Mouse (Mus musculus): ENCODE results near the gene Sat2. TPM values are rescaled to one million over a fixed set of nuclear protein-coding genes. Genes with fewer than 3 reads are reported as not detected.
"Not testable (repeated sequence)": the region's sequence is repeated elsewhere in the genome, so short reads cannot be mapped to it uniquely, and the experiment has no call there.

Sat2 gene
- total RNA-seq, 2 experiments from 2014 or later: not detected

DNA sequence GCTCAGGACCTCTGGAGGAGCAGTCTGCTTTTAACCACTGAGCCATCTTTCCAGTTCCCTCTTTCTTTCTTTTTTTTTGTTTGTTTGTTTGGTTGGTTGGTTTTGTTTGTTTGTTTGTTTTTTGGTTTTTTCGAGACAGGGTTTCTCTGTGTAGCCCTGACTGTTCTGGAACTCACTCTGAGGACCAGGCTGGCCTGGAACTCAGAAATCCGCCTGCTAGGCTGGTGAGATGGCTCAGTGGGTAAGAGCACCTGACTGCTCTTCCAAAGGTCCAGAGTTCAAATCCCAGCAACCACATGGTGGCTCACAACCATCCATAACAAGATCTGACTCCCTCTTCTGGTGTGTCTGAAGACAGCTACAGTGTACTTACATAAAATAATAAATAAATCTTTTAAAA, 2.5 kb downstream of the Sat2 start:
- not testable (repeated sequence) for ATAC-seq (replicated peaks; ENCODE audit: low FRiP score, low TSS enrichment, poor library complexity, severe bottlenecking)

DNA sequence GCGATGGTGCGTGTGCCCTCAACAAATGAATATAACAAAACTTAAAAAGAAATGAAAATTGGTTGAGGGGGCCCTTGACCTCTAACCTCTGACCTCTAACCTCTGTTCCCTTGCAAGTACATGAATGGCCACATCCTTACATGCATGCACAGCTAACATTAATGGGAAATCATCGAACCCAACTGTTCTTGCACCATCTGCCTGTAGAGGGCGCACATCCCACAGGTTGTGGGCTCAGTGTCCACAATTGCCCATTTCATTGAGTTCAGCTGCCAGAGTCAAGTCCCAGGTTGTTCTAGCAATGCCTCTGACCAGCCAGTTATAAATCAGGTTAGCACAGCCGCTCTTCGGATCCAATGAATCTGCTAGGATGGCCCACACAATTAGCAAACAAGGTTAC, 6.5 kb downstream of the Sat2 start:
- ATAC-seq (replicated peaks; ENCODE audit: low FRiP score, low TSS enrichment, poor library complexity, severe bottlenecking): peak; percentile 51

DNA sequence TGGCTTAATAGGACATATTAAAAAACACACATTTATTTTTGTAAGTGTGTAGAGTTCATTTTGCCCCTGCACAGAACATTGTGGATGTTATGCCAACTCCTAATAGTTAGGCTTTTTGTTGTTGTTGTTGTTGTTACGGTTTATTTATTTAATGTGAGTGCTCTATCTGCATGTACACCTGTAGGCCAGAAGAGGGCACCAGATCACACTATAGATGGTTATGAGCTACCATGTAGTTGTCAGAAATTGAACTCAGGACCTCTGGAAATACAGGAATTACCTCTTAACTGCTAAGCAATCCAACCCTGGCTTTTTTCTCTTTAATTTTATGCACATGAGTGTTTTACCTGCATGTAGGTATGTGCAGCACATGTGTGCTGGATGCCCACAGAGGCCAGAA, 8.0 kb downstream of the Sat2 start:
- no peak for ATAC-seq (replicated peaks; ENCODE audit: low FRiP score, low TSS enrichment, poor library complexity, severe bottlenecking)

DNA sequence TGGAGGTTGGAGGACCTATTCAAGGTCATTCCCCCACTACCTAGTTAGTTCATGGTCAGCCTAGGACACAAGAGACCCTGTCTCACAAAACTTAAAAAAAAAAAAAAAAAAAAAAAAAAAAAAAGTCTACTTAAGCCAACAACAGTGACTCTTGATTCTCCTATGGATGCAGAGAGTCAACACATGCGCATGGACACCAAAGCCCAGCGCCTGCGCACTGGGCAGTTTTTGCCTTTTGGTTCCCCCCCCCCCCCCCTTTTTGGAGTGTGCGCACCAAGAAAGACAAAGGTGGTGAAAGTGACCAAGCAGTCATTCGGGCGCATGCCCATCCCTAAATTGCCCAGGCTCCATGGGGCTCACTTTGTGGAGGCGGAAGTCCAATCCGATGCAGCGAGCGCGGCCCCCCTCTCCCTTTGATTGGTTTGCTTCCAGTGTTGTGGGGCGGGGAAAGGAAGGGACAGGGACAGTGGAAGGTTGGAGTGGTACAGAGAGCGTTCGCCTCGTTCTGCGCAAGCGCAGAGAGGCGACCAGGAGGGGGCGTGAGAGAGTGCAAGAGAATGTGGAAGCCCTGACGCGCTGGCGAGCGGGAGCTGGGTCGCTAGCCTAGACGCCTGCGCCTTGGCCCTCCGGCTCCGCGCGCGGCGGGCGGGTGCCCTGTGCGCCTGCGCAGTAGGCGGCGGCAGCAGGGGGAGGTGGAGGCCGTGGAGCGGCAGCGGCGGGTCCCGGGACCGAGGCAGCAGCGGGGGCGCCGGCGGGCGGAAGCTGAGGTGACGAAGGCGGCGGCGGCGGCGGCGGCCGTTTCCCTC, 10.7 kb downstream of the Sat2 start, which contains the start of gene Fxr2:
Fxr2 (plus strand) TSS at position 707 of the 806 bp plus-strand sequence.
- ATAC-seq (replicated peaks; ENCODE audit: low FRiP score, low TSS enrichment, poor library complexity, severe bottlenecking): peak; percentile 97

DNA sequence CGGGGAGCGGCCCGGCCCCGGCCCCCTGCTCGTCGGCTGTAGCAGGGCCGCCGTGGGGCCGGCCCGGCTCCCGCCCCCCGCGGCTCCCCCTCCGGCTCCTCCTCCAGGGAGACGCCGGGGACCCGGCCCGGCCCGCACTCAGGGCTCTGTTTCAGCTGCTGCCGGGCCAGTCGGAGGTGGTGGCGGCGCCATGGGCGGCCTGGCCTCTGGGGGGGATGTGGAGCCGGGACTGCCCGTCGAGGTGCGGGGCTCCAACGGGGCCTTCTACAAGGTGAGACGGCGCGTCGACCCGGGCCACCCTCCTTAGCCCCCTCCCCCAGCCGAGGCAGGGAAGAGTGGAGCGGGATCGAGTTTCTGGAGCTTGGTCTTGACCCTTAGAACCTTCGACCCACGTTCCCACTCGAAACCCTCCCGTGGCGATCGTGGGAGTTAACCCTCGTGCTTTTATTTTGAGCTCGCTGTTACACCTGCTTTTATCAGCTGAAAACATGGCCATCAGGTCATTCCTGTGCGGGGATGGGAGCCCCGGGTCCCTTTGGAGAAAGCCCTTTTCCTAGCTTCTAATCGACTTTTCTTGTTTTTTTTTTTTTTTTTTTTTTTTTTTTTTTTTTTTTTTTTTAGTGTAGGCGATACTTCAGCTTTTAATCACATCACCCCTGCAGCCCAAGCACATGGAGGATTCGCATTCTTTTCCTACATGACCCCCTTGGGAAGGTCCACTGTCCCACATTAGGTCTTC, 11.5 kb downstream of the Sat2 start:
- ATAC-seq (replicated peaks; ENCODE audit: low FRiP score, low TSS enrichment, poor library complexity, severe bottlenecking): peak; percentile 16; the same call in 1 of the 2 replicates

DNA sequence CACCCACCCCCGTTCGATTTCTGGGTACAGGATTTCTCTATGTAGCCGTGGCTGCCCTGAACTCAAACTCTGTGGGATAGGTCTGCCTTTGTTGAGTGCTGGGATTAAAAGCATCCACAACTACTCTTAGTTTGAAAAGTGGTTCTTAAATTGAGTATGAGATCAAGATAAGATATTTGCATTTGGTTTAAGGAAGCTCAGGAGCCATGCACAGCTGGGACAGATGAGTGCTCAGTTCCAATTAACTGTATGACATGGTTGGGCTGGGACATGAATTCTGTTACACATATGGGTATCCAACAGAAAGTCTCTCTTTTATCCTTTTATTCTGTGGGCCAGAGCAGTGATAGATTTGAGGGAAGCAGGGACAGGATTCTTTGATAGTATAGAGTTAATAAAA, 13.6 kb downstream of the Sat2 start:
- ATAC-seq (replicated peaks; ENCODE audit: low FRiP score, low TSS enrichment, poor library complexity, severe bottlenecking): no peak

DNA sequence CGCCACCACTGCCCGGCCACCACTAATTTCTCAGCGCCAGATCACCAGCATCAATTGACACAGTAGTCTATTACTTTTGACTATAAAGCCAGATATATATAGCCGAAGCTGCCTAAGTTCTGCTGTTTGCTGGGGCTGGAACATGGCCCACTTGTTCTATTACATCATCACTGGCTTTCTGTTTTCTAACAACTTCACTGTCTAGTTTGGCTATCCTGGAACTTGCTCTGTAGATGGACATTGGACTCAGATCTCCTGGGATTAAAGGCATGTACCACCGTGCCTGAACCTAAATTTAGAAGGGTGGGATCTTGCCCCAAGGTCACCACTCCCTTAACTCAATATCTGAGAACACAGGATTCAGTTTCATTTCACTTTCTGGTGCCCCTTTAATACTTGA, 24.0 kb downstream of the Sat2 start:
- ATAC-seq (replicated peaks; ENCODE audit: low FRiP score, low TSS enrichment, poor library complexity, severe bottlenecking): no peak

DNA sequence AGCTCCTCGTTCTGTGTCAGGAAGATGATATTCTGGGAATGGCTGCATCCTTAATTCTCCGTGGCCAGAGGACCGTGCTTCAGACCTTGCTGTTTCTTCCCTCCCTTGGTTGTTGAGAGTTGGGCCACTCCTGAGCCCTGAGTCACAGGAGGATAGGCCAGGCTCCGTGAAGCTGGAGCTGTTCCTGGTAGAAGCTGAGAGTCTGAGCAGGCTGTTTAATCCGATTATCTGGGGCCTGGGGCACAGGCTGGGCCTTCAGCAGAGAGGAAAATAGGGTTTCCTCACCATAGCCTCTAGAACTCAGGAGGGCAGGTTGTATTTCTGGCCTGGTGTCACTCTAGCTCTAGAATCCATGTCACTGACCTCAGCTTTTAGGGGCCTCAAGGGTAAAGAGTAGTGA, 31.6 kb downstream of the Sat2 start:
- no peak for ATAC-seq (replicated peaks; ENCODE audit: low FRiP score, low TSS enrichment, poor library complexity, severe bottlenecking)

DNA sequence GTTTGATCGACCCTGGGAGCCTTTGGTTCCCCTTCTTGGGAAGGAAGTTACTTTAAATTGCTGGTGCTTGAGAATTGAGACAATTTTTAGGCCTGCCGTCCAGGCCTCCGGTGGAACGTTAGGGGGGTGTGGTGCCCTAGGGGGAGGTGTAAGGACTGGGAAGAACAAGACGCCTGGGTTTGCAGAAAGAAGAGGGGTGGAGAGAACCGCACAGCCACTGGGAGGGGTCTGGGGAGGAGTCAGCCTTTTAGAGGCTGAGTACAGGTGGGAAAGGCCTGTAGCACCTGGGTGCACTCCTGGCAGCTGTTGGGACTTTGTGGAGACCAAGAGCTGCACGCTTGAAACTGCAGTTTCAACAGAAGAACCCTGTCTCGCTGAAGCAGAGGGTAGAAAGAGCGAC, 32.9 kb downstream of the Sat2 start:
- ATAC-seq (replicated peaks; ENCODE audit: low FRiP score, low TSS enrichment, poor library complexity, severe bottlenecking): no peak

DNA sequence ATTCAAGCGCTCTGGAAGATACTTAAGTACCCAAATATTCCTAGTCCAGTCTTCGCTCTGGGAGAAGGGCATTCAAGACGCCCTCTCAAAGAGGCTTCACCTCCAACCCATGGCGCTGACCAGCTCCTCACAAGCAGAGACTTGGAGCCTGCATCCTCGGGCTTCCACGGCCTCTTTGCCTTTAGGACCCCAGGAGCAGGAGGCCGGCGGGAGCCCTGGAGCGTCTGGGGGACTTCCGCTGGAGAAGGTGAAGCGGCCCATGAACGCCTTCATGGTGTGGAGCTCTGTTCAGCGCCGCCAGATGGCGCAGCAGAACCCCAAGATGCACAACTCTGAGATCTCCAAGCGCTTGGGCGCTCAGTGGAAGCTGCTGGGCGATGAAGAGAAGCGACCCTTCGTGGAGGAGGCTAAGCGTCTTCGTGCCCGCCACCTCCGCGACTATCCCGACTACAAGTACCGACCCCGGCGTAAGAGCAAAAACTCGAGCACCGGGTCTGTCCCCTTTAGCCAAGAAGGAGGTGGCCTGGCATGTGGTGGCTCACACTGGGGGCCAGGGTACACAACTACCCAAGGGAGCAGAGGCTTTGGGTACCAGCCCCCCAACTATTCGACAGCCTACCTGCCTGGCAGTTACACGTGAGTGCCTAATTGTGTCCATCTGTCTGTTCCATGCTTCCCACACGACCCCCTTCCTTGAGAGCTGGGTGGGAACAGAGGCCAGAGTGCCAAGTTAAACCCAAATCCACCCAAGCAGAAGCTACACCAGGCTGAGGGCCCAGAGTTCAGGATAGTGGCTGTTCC, 33.6 kb downstream of the Sat2 start, which contains the start of gene Sox15:
Sox15 (plus strand) TSS at position 51 of the 801 bp plus-strand sequence.
- ATAC-seq (replicated peaks; ENCODE audit: low FRiP score, low TSS enrichment, poor library complexity, severe bottlenecking): peak; percentile 41; the same call in 1 of the 2 replicates

DNA sequence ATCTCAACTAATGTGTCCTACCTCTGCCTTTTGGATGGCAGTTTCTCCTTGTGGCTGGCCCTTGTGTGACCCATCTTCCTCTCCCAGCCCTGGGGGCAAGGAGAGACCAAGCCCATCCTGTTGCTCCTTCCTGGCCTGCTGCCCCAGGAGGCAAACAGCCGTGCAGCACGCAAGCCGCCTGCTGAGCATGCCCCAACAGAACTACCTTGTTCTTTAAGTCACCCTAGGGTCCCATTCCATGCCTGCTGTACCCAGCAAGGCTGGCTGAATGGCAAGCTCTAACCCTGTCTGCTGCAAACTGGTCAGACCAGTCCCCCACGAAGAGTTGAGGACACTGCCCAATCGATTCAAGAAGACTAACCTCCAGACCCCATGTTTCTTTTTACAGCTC, 34.2 kb downstream of the Sat2 start:
- ATAC-seq (replicated peaks; ENCODE audit: low FRiP score, low TSS enrichment, poor library complexity, severe bottlenecking): no peak

DNA sequence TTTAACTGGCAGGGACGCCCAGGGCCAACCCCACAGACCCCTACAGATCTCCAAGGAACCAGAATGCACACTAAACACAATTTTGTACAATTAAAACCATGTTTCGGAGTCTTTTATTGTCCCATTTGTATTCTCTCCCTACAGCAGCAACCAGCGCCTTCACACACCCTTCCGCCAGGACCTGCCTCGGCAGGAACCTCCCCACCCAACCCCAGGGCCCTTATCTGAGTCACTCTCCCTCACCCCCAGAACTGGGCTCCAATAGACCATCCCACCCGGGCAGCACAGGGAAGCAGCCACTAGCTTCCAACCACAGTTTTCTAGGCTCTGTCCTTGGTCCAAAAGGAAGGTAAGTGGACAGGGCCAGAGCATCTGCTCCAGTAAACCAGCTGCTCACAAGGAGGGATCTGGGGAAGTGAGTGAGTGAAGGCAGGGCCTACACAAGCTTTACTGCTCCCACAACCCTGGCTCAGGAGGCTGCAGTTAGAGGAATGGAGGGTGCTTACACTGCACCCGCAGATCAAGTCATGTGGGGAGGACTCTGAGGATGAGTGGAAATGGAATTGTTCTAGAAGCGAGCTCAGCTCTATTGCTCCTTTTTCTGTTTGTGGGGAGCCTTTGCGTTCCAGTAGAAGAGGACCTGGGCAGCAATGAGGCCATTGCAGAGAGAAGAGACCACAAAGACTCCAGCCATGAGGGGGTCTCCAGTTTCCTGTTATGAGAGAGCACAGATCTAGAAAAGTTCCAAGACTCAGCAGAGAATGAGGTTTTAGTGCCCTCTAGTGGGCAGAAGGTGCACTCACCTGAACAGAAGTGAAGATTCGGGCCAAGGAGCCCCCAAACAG, 35.0 kb downstream of the Sat2 start:
- ATAC-seq (replicated peaks; ENCODE audit: low FRiP score, low TSS enrichment, poor library complexity, severe bottlenecking): 0 out of 2 replicates have a peak, but pooled peaks have one; percentile 30

DNA sequence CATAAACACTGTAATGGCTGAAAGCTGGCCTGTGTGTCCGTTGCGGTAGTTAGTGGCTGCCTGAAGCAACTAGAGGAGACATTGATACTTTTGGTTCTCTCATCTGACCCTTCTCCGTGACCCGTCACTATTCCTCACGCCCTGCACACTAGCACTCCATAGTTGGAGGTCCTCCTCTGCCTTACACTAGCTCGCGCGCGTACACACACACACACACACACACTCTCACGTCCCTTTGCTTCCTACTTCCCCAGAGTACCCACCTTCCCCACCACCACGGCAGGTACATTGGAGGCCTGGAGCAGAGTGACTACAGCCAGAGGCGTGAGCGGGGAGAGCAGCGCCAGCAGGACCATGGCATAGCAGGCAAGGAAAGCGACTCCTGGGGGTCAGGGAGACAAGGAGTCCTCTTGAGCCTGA, 35.6 kb downstream of the Sat2 start:
- ATAC-seq (replicated peaks; ENCODE audit: low FRiP score, low TSS enrichment, poor library complexity, severe bottlenecking): no peak

DNA sequence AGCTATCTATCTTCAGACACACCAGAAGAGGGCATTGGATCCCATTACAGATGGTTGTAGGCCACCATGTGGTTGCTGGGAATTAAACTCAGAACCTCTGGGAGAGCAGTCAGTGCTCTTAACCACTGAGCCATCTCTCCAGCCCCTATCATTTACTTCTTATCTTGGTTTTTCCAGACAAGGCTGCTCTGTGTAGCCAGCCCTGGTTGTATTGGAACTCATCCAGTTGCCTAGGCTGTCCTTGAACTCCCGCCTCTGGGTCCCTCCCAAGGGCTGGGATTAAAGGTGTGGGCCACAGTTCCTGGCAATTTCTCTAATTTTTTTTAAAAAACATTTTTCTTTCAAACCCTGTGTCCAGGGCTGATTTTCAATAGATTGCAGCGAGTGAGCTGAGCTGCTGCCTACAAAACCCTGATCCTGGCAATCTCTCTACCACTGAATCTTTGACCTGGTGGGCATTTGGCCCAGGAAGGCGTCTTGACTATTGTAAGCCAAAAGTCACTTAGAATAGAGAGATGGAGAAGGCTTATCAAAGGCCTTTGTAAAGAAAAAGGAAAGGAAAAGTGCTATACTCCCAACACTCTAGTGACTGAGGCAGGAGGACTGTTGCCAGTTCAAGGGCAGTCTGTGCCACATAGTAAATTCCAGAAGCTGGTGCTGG, 39.5 kb downstream of the Sat2 start:
- ATAC-seq (replicated peaks; ENCODE audit: low FRiP score, low TSS enrichment, poor library complexity, severe bottlenecking): no peak

DNA sequence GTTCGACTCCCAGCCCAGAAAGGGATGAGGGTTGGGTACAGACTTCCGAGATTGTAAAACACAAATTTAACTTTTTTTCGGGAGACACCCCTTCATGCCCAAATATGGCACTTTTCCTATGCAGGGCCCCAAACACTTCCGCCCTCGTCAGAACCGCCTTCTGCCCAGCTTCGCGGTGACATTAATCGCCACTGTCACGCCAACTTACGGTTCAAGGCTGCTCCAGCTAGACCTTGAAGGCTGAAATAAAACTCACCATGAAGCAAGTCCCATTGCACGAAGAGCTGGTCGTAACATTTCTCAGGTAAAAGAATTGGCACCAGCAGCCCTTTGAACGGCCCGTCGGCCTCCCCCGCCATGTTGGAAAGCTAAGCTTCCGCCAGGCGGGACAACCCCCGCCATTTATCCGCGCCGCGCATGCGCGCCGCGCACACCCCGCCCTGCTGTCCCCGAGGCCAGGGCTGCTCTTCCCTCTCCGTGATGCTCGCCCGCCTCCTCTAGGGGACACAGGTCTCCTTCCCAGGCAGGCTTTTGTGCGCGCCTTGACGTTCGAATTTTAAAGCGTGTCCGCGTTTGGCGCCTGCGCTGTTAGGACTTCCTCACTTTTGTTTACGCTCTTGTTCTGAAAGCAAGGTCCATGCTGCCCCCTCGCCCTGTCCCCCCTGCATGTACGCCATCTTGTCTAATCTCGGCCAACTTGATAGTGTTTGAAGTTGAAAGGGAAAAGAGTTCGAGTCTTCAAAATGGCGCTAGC, 40.6 kb downstream of the Sat2 start, which contains the start of gene Mpdu1:
Mpdu1 (minus strand) TSS at position 430 of the 754 bp plus-strand sequence.
- peak; percentile 84 for ATAC-seq (replicated peaks; ENCODE audit: low FRiP score, low TSS enrichment, poor library complexity, severe bottlenecking)

DNA sequence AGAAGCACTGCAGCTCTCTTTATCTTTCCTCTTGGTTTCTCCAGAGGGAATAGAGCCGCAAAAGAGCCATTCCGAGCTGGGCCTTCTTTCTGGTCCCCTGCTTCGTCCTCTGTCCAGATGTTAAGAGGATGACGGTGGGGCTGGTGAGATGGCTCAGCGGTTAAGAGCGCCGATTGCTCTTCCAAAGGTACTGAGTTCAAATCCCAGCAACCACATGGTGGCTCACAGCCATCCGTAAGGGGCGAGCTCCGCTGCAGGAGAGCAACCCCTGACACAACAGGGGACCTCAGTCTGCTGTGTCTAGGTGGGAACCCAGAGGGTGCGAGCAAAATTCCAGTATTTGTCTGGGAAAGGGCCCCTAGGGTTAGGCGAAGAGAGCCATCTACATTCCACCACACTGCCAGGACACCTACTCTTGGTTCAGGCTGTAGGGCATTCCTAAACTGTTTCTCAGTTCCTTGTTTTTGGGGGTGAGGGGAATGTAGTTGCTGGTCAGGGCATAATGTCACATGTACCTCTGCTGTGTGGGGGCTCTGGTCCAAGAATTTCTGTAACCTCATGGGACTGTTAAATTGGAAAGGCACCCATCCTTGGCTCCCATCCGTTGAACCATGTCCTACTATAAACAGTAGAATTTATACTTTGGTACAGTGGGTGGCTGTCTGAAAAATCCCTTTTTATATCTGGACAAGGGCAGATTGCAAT, 41.3 kb downstream of the Sat2 start:
- no peak for ATAC-seq (replicated peaks; ENCODE audit: low FRiP score, low TSS enrichment, poor library complexity, severe bottlenecking)

DNA sequence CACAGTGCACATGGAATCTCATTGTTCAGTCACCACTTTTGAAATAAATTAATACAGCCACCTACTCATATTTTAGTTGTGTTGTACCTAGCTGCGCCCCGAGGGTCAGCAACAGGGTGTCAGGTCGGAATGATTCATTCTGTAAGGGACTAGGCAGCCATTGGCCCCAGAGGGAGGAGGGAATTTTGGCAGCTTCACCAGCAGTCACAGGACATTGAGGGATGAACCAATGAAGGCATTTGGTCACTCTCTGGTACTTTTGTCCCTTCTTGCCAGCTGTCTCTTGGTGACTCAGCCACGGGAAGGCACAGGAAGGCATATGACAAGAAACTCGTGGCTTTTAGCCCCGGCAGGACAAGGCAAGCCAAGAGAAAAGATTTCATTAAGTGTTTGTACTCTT, 42.0 kb downstream of the Sat2 start:
- no peak for ATAC-seq (replicated peaks; ENCODE audit: low FRiP score, low TSS enrichment, poor library complexity, severe bottlenecking)

Data from megakaryocyte-erythroid progenitor cell, adult 5-6 weeks (primary cell).